Mouse (Mus musculus) C2C12 (cell line): ENCODE measurements around the gene Susd4.

ENCODE experiments used
- CEBPB ChIP-seq: IDR thresholded peaks from one replicate; pipeline ENCODE4 v1.6.1; 2011; ENCODE audit warnings: low read depth, mild to moderate bottlenecking, control low read depth, moderate library complexity
- CTCF ChIP-seq: IDR thresholded peaks from one replicate; pipeline ENCODE4 v1.5.1; 2011; ENCODE audit not compliant: control insufficient read depth, insufficient read depth, insufficient read length
- FOSL1 ChIP-seq: IDR thresholded peaks from one replicate; pipeline ENCODE4 v1.8.0; 2011; ENCODE audit warnings: mild to moderate bottlenecking, low read length; ENCODE audit not compliant: poor library complexity, insufficient read depth, severe bottlenecking
- MAX ChIP-seq: IDR thresholded peaks from one replicate; pipeline ENCODE4 v1.6.1; 2011; ENCODE audit warnings: mild to moderate bottlenecking, control low read depth
- MYOD1 ChIP-seq: IDR thresholded peaks from one replicate; pipeline ENCODE4 v1.6.1; 2011; ENCODE audit warnings: low read depth; ENCODE audit not compliant: control insufficient read depth, insufficient read length
- MYOG ChIP-seq: IDR thresholded peaks from one replicate; pipeline ENCODE4 v1.6.1; 2011; ENCODE audit not compliant: control insufficient read depth, insufficient read length; ENCODE audit errors: extremely low read depth
- USF1 ChIP-seq: IDR thresholded peaks from one replicate; pipeline ENCODE4 v1.6.1; 2011; ENCODE audit warnings: low read depth, mild to moderate bottlenecking, control low read depth, moderate library complexity

- TF ChIP-seq CTCF (no peak), MYOD1 (no peak), MYOG (no peak), USF1 (no peak), MAX (no peak), CEBPB (no peak), FOSL1 (no peak)
These were observed 33.4 kb downstream of the Susd4 start for GRCm38 (mm10) chr1:182797048-182797447.
